Mouse (Mus musculus): ENCODE results near the gene Gtse1. TPM values are rescaled to one million over a fixed set of nuclear protein-coding genes. Genes with fewer than 3 reads are reported as not detected.
"Not testable (repeated sequence)": the region's sequence is repeated elsewhere in the genome, so short reads cannot be mapped to it uniquely, and the experiment has no call there.

Gene Gtse1
- total and polyA plus RNA-seq, 2 experiments from 2014 or later: 1.9 to 3.2 TPM

GRCm38 (mm10) chr15:85851656-85852392 is 7.7 kb upstream of the Gtse1 start:
- Histone ChIP-seq H3K9ac (replicated peaks; ENCODE audit: low read length, poor library complexity, severe bottlenecking) (no peak overlapping the region), H3K27me3 (ENCODE audit: insufficient read depth, low read length) (no peaks in the 10 kb centered on the region), H3K4me3 (ENCODE audit: low read depth, low read length) (no peak overlapping the region), H3K27ac (ENCODE audit: low read depth, low read length) (no peak overlapping the region), H3K36me3 (ENCODE audit: insufficient read depth, low read length) (0 out of 2 replicates have a peak, but pooled peaks cover 5% of the 10 kb centered on the region), H3K9me3 (ENCODE audit: low read length) (no peaks in the 10 kb centered on the region), H3K4me2 (ENCODE audit: low read depth, low read length, poor library complexity, severe bottlenecking) (no peak overlapping the region), H3K4me1 (ENCODE audit: insufficient read depth, low read length) (no peaks in the 10 kb centered on the region)
- no peak for DNase-seq (ENCODE audit: low spot score)
- 82% methylated on average over 12 of the region's 12 CpGs for WGBS
- TF ChIP-seq CTCF (IDR thresholded peaks at IDR 0.05): peak; percentile 47
- no peak for ATAC-seq (ENCODE audit: low FRiP score)

- H3K9me3 ChIP-seq (ENCODE audit: low read length): no peaks in the 10 kb centered on the region
- TF ChIP-seq CTCF (IDR thresholded peaks at IDR 0.05): no peak
- H3K27me3 ChIP-seq (ENCODE audit: insufficient read depth, low read length): no peaks in the 10 kb centered on the region
- peak overlapping the region; percentile 55 for H3K4me3 ChIP-seq (ENCODE audit: low read depth, low read length)
- no peak for DNase-seq (ENCODE audit: low spot score)
- peak; percentile 62 for ATAC-seq (ENCODE audit: low FRiP score)
- peak overlapping the region; percentile 91 for H3K4me2 ChIP-seq (ENCODE audit: low read depth, low read length, poor library complexity, severe bottlenecking)
- H3K36me3 ChIP-seq (ENCODE audit: insufficient read depth, low read length): no peaks in the 10 kb centered on the region
- peak overlapping the region; percentile 86 for H3K27ac ChIP-seq (ENCODE audit: low read depth, low read length)
- peak overlapping the region; percentile 79 for H3K9ac ChIP-seq (replicated peaks; ENCODE audit: low read length, poor library complexity, severe bottlenecking)
- WGBS: 8% methylated on average over 15 of the region's 15 CpGs
- peaks cover 3% of the 10 kb centered on the region; the same call in 1 of the 2 replicates for H3K4me1 ChIP-seq (ENCODE audit: insufficient read depth, low read length)
These were observed 510 bp upstream of the Gtse1 start for GRCm38 (mm10) chr15:85858980-85859489.

- H3K4me3 ChIP-seq (ENCODE audit: low read depth, low read length); H3K4me2 ChIP-seq (ENCODE audit: low read depth, low read length, poor library complexity, severe bottlenecking); H3K4me1 ChIP-seq (ENCODE audit: insufficient read depth, low read length); ATAC-seq (ENCODE audit: low FRiP score); DNase-seq (ENCODE audit: low spot score); H3K36me3 ChIP-seq (ENCODE audit: insufficient read depth, low read length); H3K9me3 ChIP-seq (ENCODE audit: low read length); H3K27ac ChIP-seq (ENCODE audit: low read depth, low read length); H3K9ac ChIP-seq (replicated peaks; ENCODE audit: low read length, poor library complexity, severe bottlenecking); H3K27me3 ChIP-seq (ENCODE audit: insufficient read depth, low read length): not testable (repeated sequence)
- WGBS: 90% methylated on average over 7 of the region's 7 CpGs
These were observed 6.4 kb downstream of the Gtse1 start for GRCm38 (mm10) chr15:85865913-85866312.

GRCm38 (mm10) chr15:85867696-85868095 is 8.2 kb downstream of the Gtse1 start:
- peak; percentile 72 for DNase-seq (ENCODE audit: low spot score)
- 41% methylated on average over 6 of the region's 6 CpGs for WGBS
- Histone ChIP-seq H3K27ac (ENCODE audit: low read depth, low read length) (no peak overlapping the region), H3K4me2 (ENCODE audit: low read depth, low read length, poor library complexity, severe bottlenecking) (no peak overlapping the region), H3K36me3 (ENCODE audit: insufficient read depth, low read length) (0 out of 2 replicates have a peak, but pooled peaks cover 3% of the 10 kb centered on the region), H3K4me3 (ENCODE audit: low read depth, low read length) (no peak overlapping the region), H3K27me3 (ENCODE audit: insufficient read depth, low read length) (no peaks in the 10 kb centered on the region), H3K9ac (replicated peaks; ENCODE audit: low read length, poor library complexity, severe bottlenecking) (no peak overlapping the region), H3K9me3 (ENCODE audit: low read length) (no peaks in the 10 kb centered on the region), H3K4me1 (ENCODE audit: insufficient read depth, low read length) (no peaks in the 10 kb centered on the region)
- no peak for ATAC-seq (ENCODE audit: low FRiP score)
- TF ChIP-seq CTCF (IDR thresholded peaks at IDR 0.05): peak; percentile 86

GRCm38 (mm10) chr15:85877336-85877735 is 17.8 kb downstream of the Gtse1 start:
- H3K9ac ChIP-seq (replicated peaks; ENCODE audit: low read length, poor library complexity, severe bottlenecking): no peak overlapping the region
- no peaks in the 10 kb centered on the region for H3K27me3 ChIP-seq (ENCODE audit: insufficient read depth, low read length)
- H3K4me3 ChIP-seq (ENCODE audit: low read depth, low read length): no peak overlapping the region
- TF ChIP-seq CTCF (IDR thresholded peaks at IDR 0.05): no peak
- H3K27ac ChIP-seq (ENCODE audit: low read depth, low read length): no peak overlapping the region
- no peak for ATAC-seq (ENCODE audit: low FRiP score)
- no peaks in the 10 kb centered on the region for H3K9me3 ChIP-seq (ENCODE audit: low read length)
- 0 out of 2 replicates have a peak, but pooled peaks cover under 1% of the 10 kb centered on the region for H3K36me3 ChIP-seq (ENCODE audit: insufficient read depth, low read length)
- peaks cover 6% of the 10 kb centered on the region; the same call in 1 of the 2 replicates for H3K4me1 ChIP-seq (ENCODE audit: insufficient read depth, low read length)
- DNase-seq (ENCODE audit: low spot score): no peak
- H3K4me2 ChIP-seq (ENCODE audit: low read depth, low read length, poor library complexity, severe bottlenecking): no peak overlapping the region
- WGBS: 93% methylated on average over 7 of the region's 7 CpGs

GRCm38 (mm10) chr15:85878848-85879497 is 19.4 kb downstream of the Gtse1 start, which contains the start of gene Trmu:
TSS of gene Trmu (plus strand) at chr15:85879312.
- peak; percentile 79 for TF ChIP-seq CTCF (IDR thresholded peaks at IDR 0.05)
- peak; percentile 95 for ATAC-seq (ENCODE audit: low FRiP score)
- DNase-seq (ENCODE audit: low spot score): peak; percentile 97

More at GRCm38 (mm10) chr15:85878848-85879497, 19.4 kb downstream of the Gtse1 start, which contains the start of gene Trmu:
- no peaks in the 10 kb centered on the region for H3K27me3 ChIP-seq (ENCODE audit: insufficient read depth, low read length)
- H3K36me3 ChIP-seq (ENCODE audit: insufficient read depth, low read length): peaks cover 13% of the 10 kb centered on the region; the same call in 1 of the 2 replicates
- H3K9me3 ChIP-seq (ENCODE audit: low read length): no peaks in the 10 kb centered on the region
- peak within 1 kb of the TSS; percentile 92 for H3K4me2 ChIP-seq (ENCODE audit: low read depth, low read length, poor library complexity, severe bottlenecking)
- WGBS: 3% methylated on average over 42 of the region's 50 CpGs
- peak within 1 kb of the TSS; percentile 94 for H3K27ac ChIP-seq (ENCODE audit: low read depth, low read length)
- H3K9ac ChIP-seq (replicated peaks; ENCODE audit: low read length, poor library complexity, severe bottlenecking): peak within 1 kb of the TSS; percentile 83
- peak within 1 kb of the TSS; percentile 76 for H3K4me3 ChIP-seq (ENCODE audit: low read depth, low read length)
- H3K4me1 ChIP-seq (ENCODE audit: insufficient read depth, low read length): peaks cover 6% of the 10 kb centered on the region; the same call in 1 of the 2 replicates
